Comparison of ENCODE assay signal across 13 mouse cellular contexts in genomic region chr14:120336841-120337240, GRCm38 (mm10).
DNase-seq lines count a peak whose midpoint lies in the region; ATAC-seq and TF ChIP-seq lines count a peak whose summit lies in the region.
"Had no signal": no experiment of that assay in that cellular context is flagged by ENCODE, and none has a peak within 500 bp of the region (broad histone marks: within the 10 kb centered on the region; RNA-seq: fewer than 3 reads in every experiment).

No protein-coding gene starts in this region.

- peaks cover 21% of the 10 kb centered on the region for H3K79me2 ChIP-seq in liver, adult 2 months (ENCODE audit: control insufficient read depth, insufficient read depth, low read length)

- H3K36me3 ChIP-seq in heart, embryonic 11.5 days (ENCODE audit: control insufficient read depth, insufficient read depth, low read length): no peaks in the 10 kb centered on the region
- 0 out of 2 replicates have a peak, but pooled peaks cover 1% of the 10 kb centered on the region for H3K36me3 ChIP-seq in liver, adult 2 months (ENCODE audit: control insufficient read depth, insufficient read depth, low read length)
- no peaks in the 10 kb centered on the region for H3K36me3 ChIP-seq in embryonic facial prominence, embryonic 15.5 days
- no peaks in the 10 kb centered on the region; the same call in 1 of the 2 replicates for H3K36me3 ChIP-seq in intestine, embryonic 15.5 days
- H3K36me3 ChIP-seq: hindbrain, embryonic 13.5 days; neural tube, embryonic 13.5 days had no signal

- TF ChIP-seq POLR2A in liver, adult 2 months (IDR thresholded peaks at IDR 0.05; ENCODE audit: extremely low read depth, insufficient read depth, low read length): no peak

- 0 out of 2 replicates have a peak overlapping the region, but pooled peaks have one; percentile 4 for H3K4me2 ChIP-seq in heart, embryonic 11.5 days
- no peak overlapping the region for H3K4me2 ChIP-seq in embryonic facial prominence, embryonic 15.5 days (replicated peaks)
- H3K4me2 ChIP-seq in intestine, embryonic 15.5 days (replicated peaks): peak overlapping the region; percentile 12; the same call in 1 of the 2 replicates
- H3K4me2 ChIP-seq: hindbrain, embryonic 13.5 days; limb, embryonic 12.5 days; neural tube, embryonic 13.5 days had no signal

- no peaks in the 10 kb centered on the region for H3K9me3 ChIP-seq in heart, embryonic 11.5 days (replicated peaks; ENCODE audit: control insufficient read depth, low read length)
- no peaks in the 10 kb centered on the region for H3K9me3 ChIP-seq in embryonic facial prominence, embryonic 15.5 days (replicated peaks)
- no peaks in the 10 kb centered on the region for H3K9me3 ChIP-seq in intestine, embryonic 15.5 days
- H3K9me3 ChIP-seq: hindbrain, embryonic 13.5 days; limb, embryonic 12.5 days; megakaryocyte, embryonic 14.5 days; neural tube, embryonic 13.5 days had no signal

- no peak overlapping the region for H3K4me3 ChIP-seq in heart, embryonic 11.5 days (ENCODE audit: low read depth, low read length)
- H3K4me3 ChIP-seq in liver, adult 2 months (ENCODE audit: insufficient read depth, low read depth, low read length): no peak overlapping the region
- H3K4me3 ChIP-seq in embryonic facial prominence, embryonic 15.5 days (replicated peaks): no peak overlapping the region
- no peak overlapping the region for H3K4me3 ChIP-seq in intestine, embryonic 15.5 days (replicated peaks)
- H3K4me3 ChIP-seq: hindbrain, embryonic 13.5 days; limb, embryonic 12.5 days; megakaryocyte, embryonic 14.5 days; neural tube, embryonic 13.5 days had no signal

- no peak for TF ChIP-seq CTCF in liver, adult 2 months (IDR thresholded peaks at IDR 0.05; ENCODE audit: low read depth, low read length)

- ATAC-seq in heart, embryonic 11.5 days (replicated peaks; ENCODE audit: insufficient number of reproducible peaks, low FRiP score, low TSS enrichment): no peak
- ATAC-seq in embryonic facial prominence, embryonic 15.5 days (ENCODE audit: insufficient number of reproducible peaks, low FRiP score, low TSS enrichment, low read depth): no peak
- no peak for ATAC-seq in intestine, embryonic 15.5 days

- peaks cover 44% of the 10 kb centered on the region for H3K4me1 ChIP-seq in heart, embryonic 11.5 days (ENCODE audit: control insufficient read depth, insufficient read depth, low read length)
- peaks cover 16% of the 10 kb centered on the region for H3K4me1 ChIP-seq in liver, adult 2 months (ENCODE audit: control insufficient read depth, insufficient read depth, low read length)
- peaks cover 68% of the 10 kb centered on the region for H3K4me1 ChIP-seq in embryonic facial prominence, embryonic 15.5 days
- peaks cover 37% of the 10 kb centered on the region for H3K4me1 ChIP-seq in intestine, embryonic 15.5 days (replicated peaks)

- no peak for DNase-seq in heart, adult 9 months (ENCODE audit: low spot score in 2 of 2)
- no peak for DNase-seq in liver, adult 2 months (ENCODE audit: extremely low read depth, low read depth, low spot score)
- DNase-seq in liver: no peak
- no peak for DNase-seq in frontal cortex, postnatal 10 days (ENCODE audit: low spot score in 2 of 2)
- no peak for DNase-seq in frontal cortex, adult 2 months (ENCODE audit: extremely low spot score in 1 of 2, low spot score in 1 of 2)

- H3K9ac ChIP-seq in heart, embryonic 11.5 days (ENCODE audit: low read depth, low read length): no peak overlapping the region
- H3K9ac ChIP-seq in liver, adult 2 months (ENCODE audit: low read depth, low read length): no peak overlapping the region
- no peak overlapping the region for H3K9ac ChIP-seq in embryonic facial prominence, embryonic 15.5 days
- no peak overlapping the region for H3K9ac ChIP-seq in intestine, embryonic 15.5 days
- H3K9ac ChIP-seq: hindbrain, embryonic 13.5 days; limb, embryonic 12.5 days; neural tube, embryonic 13.5 days had no signal

- no peaks in the 10 kb centered on the region for H3K27me3 ChIP-seq in heart, embryonic 11.5 days (ENCODE audit: control insufficient read depth, insufficient read depth, low read length)
- no peaks in the 10 kb centered on the region for H3K27me3 ChIP-seq in liver, adult 2 months (ENCODE audit: control insufficient read depth, insufficient read depth, low read length)
- H3K27me3 ChIP-seq in embryonic facial prominence, embryonic 15.5 days: no peaks in the 10 kb centered on the region
- H3K27me3 ChIP-seq in intestine, embryonic 15.5 days (replicated peaks): no peaks in the 10 kb centered on the region
- H3K27me3 ChIP-seq: hindbrain, embryonic 13.5 days; limb, embryonic 12.5 days; megakaryocyte, embryonic 14.5 days; neural tube, embryonic 13.5 days; Patski had no signal

- 65% methylated on average over 8 of the region's 8 CpGs for WGBS in heart, embryonic 11.5 days (ENCODE audit: insufficient replicate concordance)
- 84% methylated on average over 8 of the region's 8 CpGs for WGBS in liver, adult 2 months
- WGBS in embryonic facial prominence, embryonic 15.5 days: 60% methylated on average over 8 of the region's 8 CpGs
- 57% methylated on average over 8 of the region's 8 CpGs for WGBS in intestine, embryonic 15.5 days

- H3K27ac ChIP-seq in heart, embryonic 11.5 days (ENCODE audit: low read depth, low read length): peak overlapping the region; percentile 29; the same call in 1 of the 2 replicates
- H3K27ac ChIP-seq in liver, adult 2 months (replicated peaks; ENCODE audit: insufficient read depth, low read depth, low read length): peak overlapping the region; percentile 69
- peak overlapping the region; percentile 0; the same call in 1 of the 2 replicates for H3K27ac ChIP-seq in embryonic facial prominence, embryonic 15.5 days (replicated peaks)
- H3K27ac ChIP-seq in intestine, embryonic 15.5 days: peak overlapping the region; percentile 79

Comparison
In these comparisons a context has a peak if more than half of its experiments do, and no peak if none do; other contexts are left out.
1. H3K27ac ChIP-seq: peak in every context shown above with its lines; median percentile 79 in intestine, embryonic 15.5 days; 69 in liver, adult 2 months; 29 in heart, embryonic 11.5 days; 0 in embryonic facial prominence, embryonic 15.5 days.